Mouse (Mus musculus) limb, embryonic 10.5 days (tissue): Measurements from ENCODE around the gene Itpka. TPM values are rescaled to one million over a fixed set of nuclear protein-coding genes. Genes with fewer than 3 reads are reported as not detected.
A peak's percentile ranks its signal among the peaks of the same experiment; 100 is the strongest.
"Not testable (repeated sequence)": the region's sequence is repeated elsewhere in the genome, so short reads cannot be mapped to it uniquely, and the experiment has no call there.

Experiments used
- DNase-seq: peaks from one replicate; pipeline ENCODE4 v3.0.0-alpha.2; 2017; ENCODE audit warnings: low spot score
- H3K27ac ChIP-seq: fragments of 300-500 bp; sonication (generic); 2 replicates; pipeline ENCODE4 v1.5.1; 2016; ENCODE audit warnings: mild to moderate bottlenecking
- H3K27me3 ChIP-seq: fragments of 300-500 bp; sonication (generic); 2 replicates; pipeline ENCODE4 v1.6.1; 2016; ENCODE audit warnings: low read depth, mild to moderate bottlenecking; ENCODE audit not compliant: poor library complexity, severe bottlenecking
- H3K36me3 ChIP-seq: fragments of 300-500 bp; sonication (generic); 2 replicates; pipeline ENCODE4 v1.6.1; 2016; ENCODE audit warnings: mild to moderate bottlenecking, moderate library complexity
- H3K4me1 ChIP-seq: fragments of 300-500 bp; sonication (generic); 2 replicates; pipeline ENCODE4 v1.6.1; 2016
- H3K4me3 ChIP-seq: fragments of 300-500 bp; sonication (generic); 2 replicates; pipeline ENCODE4 v1.5.1; 2016; ENCODE audit warnings: mild to moderate bottlenecking, moderate library complexity
- H3K9me3 ChIP-seq: fragments of 300-500 bp; sonication (generic); replicated peaks from 2 replicates; pipeline ENCODE4 v1.6.1; 2016; ENCODE audit warnings: mild to moderate bottlenecking
- WGBS: fragments of 180-500 bp; shearing (Covaris S2); methylation state at CpG from one replicate; pipeline ENCODE4 v1.1.7; 2016; 5-methylcytosine and 5-hydroxymethylcytosine counted together
- polyA plus RNA-seq: library from polyadenylated mRNA; unstranded; fragments of >200 nt; fragmentation: Nextera tagmentation; extraction: Ambion mirVana; gene quantifications from 2 replicates; pipeline ENCODE4 v1.2.1, GENCODE M21; 2016

Gene Itpka
- 0.55 and 0.65 TPM in 2 replicates for polyA plus RNA-seq

GRCm38 (mm10) chr2:119741581-119742411 lies at the start of gene Itpka:
Itpka (plus strand) TSS chr2:119742337.
- DNase-seq, result peak; percentile 90
- Histone ChIP-seq H3K27me3 (peaks cover 90% of the 10 kb centered on the region), H3K36me3 (no peaks in the 10 kb centered on the region), H3K4me3 (peak within 1 kb of the TSS; percentile 71), H3K9me3 (no peaks in the 10 kb centered on the region), H3K4me1 (peaks cover 43% of the 10 kb centered on the region), H3K27ac (peak within 1 kb of the TSS; percentile 93)
- 2% methylated on average over 53 of the region's 53 CpGs for WGBS

- H3K27ac ChIP-seq, result no peak overlapping the region
- H3K36me3 ChIP-seq, result peaks cover 58% of the 10 kb centered on the region
- 87% methylated on average over 2 of the region's 2 CpGs for WGBS
- H3K9me3 ChIP-seq, result no peaks in the 10 kb centered on the region
- DNase-seq, result no peak
- no peak overlapping the region for H3K4me3 ChIP-seq
- H3K27me3 ChIP-seq, result no peaks in the 10 kb centered on the region
- no peaks in the 10 kb centered on the region for H3K4me1 ChIP-seq
These were observed 47.3 kb upstream of the Itpka start for GRCm38 (mm10) chr2:119694826-119695225.

GRCm38 (mm10) chr2:119696111-119696510 lies 46.0 kb upstream of the Itpka start:
- Histone ChIP-seq H3K4me3 (no peak overlapping the region), H3K27ac (no peak overlapping the region), H3K36me3 (peaks cover 70% of the 10 kb centered on the region), H3K27me3 (no peaks in the 10 kb centered on the region), H3K4me1 (no peaks in the 10 kb centered on the region), H3K9me3 (no peaks in the 10 kb centered on the region)
- DNase-seq, result no peak
- 91% methylated on average over 1 of the region's 1 CpGs for WGBS

- Histone ChIP-seq H3K27ac (no peak overlapping the region), H3K4me3 (no peak overlapping the region), H3K36me3 (peaks cover 76% of the 10 kb centered on the region), H3K9me3 (no peaks in the 10 kb centered on the region), H3K4me1 (no peaks in the 10 kb centered on the region), H3K27me3 (no peaks in the 10 kb centered on the region)
- DNase-seq, result no peak
- 92% methylated on average over 2 of the region's 2 CpGs for WGBS
These were observed 43.7 kb upstream of the Itpka start for GRCm38 (mm10) chr2:119698472-119698871.

GRCm38 (mm10) chr2:119699962-119700361 lies 42.2 kb upstream of the Itpka start:
- no peak for DNase-seq
- Histone ChIP-seq H3K27ac (no peak overlapping the region), H3K36me3 (peaks cover 75% of the 10 kb centered on the region), H3K4me3 (no peak overlapping the region), H3K27me3 (no peaks in the 10 kb centered on the region), H3K4me1 (no peaks in the 10 kb centered on the region), H3K9me3 (no peaks in the 10 kb centered on the region)
- 92% methylated on average over 3 of the region's 3 CpGs for WGBS

GRCm38 (mm10) chr2:119703171-119703570 lies 39.0 kb upstream of the Itpka start:
- 88% methylated on average over 2 of the region's 2 CpGs for WGBS
- peaks cover 85% of the 10 kb centered on the region for H3K36me3 ChIP-seq
- no peaks in the 10 kb centered on the region for H3K9me3 ChIP-seq
- no peak for DNase-seq
- no peaks in the 10 kb centered on the region for H3K4me1 ChIP-seq
- H3K27me3 ChIP-seq, result no peaks in the 10 kb centered on the region
- H3K4me3 ChIP-seq, result no peak overlapping the region
- H3K27ac ChIP-seq, result no peak overlapping the region

- no peaks in the 10 kb centered on the region for H3K27me3 ChIP-seq
- H3K4me1 ChIP-seq, result no peaks in the 10 kb centered on the region
- H3K9me3 ChIP-seq, result no peaks in the 10 kb centered on the region
- peaks cover 94% of the 10 kb centered on the region for H3K36me3 ChIP-seq
- no peak overlapping the region for H3K4me3 ChIP-seq
- 87% methylated on average over 3 of the region's 3 CpGs for WGBS
- DNase-seq, result no peak
- no peak overlapping the region for H3K27ac ChIP-seq
These were observed 34.5 kb upstream of the Itpka start for GRCm38 (mm10) chr2:119707676-119708075.

- H3K36me3 ChIP-seq, result peaks cover 93% of the 10 kb centered on the region
- H3K4me1 ChIP-seq, result no peaks in the 10 kb centered on the region
- no peaks in the 10 kb centered on the region for H3K9me3 ChIP-seq
- no peaks in the 10 kb centered on the region for H3K27me3 ChIP-seq
- DNase-seq, result no peak
- H3K27ac ChIP-seq, result no peak overlapping the region
- 93% methylated on average over 3 of the region's 3 CpGs for WGBS
- H3K4me3 ChIP-seq, result no peak overlapping the region
These were observed 32.1 kb upstream of the Itpka start for GRCm38 (mm10) chr2:119710011-119710410.

- not testable (repeated sequence) for H3K4me1 ChIP-seq, H3K27me3 ChIP-seq, H3K9me3 ChIP-seq, DNase-seq, H3K27ac ChIP-seq, H3K4me3 ChIP-seq
- 90% methylated on average over 2 of the region's 2 CpGs for WGBS
- H3K36me3 ChIP-seq, result peaks cover 96% of the 10 kb centered on the region
These were observed 26.3 kb upstream of the Itpka start for GRCm38 (mm10) chr2:119715868-119716267.

GRCm38 (mm10) chr2:119721070-119721469 lies 21.1 kb upstream of the Itpka start:
- no peak overlapping the region for H3K4me3 ChIP-seq
- no peaks in the 10 kb centered on the region for H3K4me1 ChIP-seq
- no peaks in the 10 kb centered on the region for H3K27me3 ChIP-seq
- 96% methylated on average over 8 of the region's 8 CpGs for WGBS
- no peak for DNase-seq
- no peak overlapping the region for H3K27ac ChIP-seq
- H3K9me3 ChIP-seq, result no peaks in the 10 kb centered on the region
- peaks cover 98% of the 10 kb centered on the region for H3K36me3 ChIP-seq

GRCm38 (mm10) chr2:119727762-119728416 lies 14.2 kb upstream of the Itpka start:
- Histone ChIP-seq H3K9me3 (no peaks in the 10 kb centered on the region), H3K4me1 (no peaks in the 10 kb centered on the region), H3K27ac (no peak overlapping the region), H3K27me3 (no peaks in the 10 kb centered on the region), H3K36me3 (peaks cover 99% of the 10 kb centered on the region), H3K4me3 (no peak overlapping the region)
- DNase-seq, result no peak
- 94% methylated on average over 3 of the region's 3 CpGs for WGBS

- H3K27ac ChIP-seq, result no peak overlapping the region
- no peaks in the 10 kb centered on the region for H3K4me1 ChIP-seq
- DNase-seq, result no peak
- H3K4me3 ChIP-seq, result no peak overlapping the region
- H3K27me3 ChIP-seq, result peaks cover 3% of the 10 kb centered on the region
- WGBS, result 92% methylated on average over 4 of the region's 4 CpGs
- no peaks in the 10 kb centered on the region for H3K9me3 ChIP-seq
- peaks cover 100% of the 10 kb centered on the region for H3K36me3 ChIP-seq
These were observed 11.4 kb upstream of the Itpka start for GRCm38 (mm10) chr2:119730735-119731134.

GRCm38 (mm10) chr2:119737124-119737523 lies 5.0 kb upstream of the Itpka start:
- H3K9me3 ChIP-seq, result no peaks in the 10 kb centered on the region
- no peak overlapping the region for H3K27ac ChIP-seq
- peaks cover 38% of the 10 kb centered on the region for H3K36me3 ChIP-seq
- H3K4me1 ChIP-seq, result peaks cover 15% of the 10 kb centered on the region
- H3K4me3 ChIP-seq, result no peak overlapping the region
- DNase-seq, result no peak
- H3K27me3 ChIP-seq, result peaks cover 54% of the 10 kb centered on the region
- WGBS, result 20% methylated on average over 12 of the region's 12 CpGs
